Mouse (Mus musculus) hindbrain, embryonic 15.5 days (tissue): ENCODE measurements around the gene Tcap. TPM values are rescaled to one million over a fixed set of nuclear protein-coding genes. Genes with fewer than 3 reads are reported as not detected.

Experiments used
- ATAC-seq: fragments of 200-750 bp; cut with Nextera tagmentation; 2 replicates; pipeline ENCODE4 v1.8.0; 2017; ENCODE audit warnings: low read depth, moderate number of reproducible peaks, moderate TSS enrichment; ENCODE audit not compliant: low FRiP score
- H3K27ac ChIP-seq: fragments of 300-500 bp; sonication (generic); replicated peaks from 2 replicates; pipeline ENCODE4 v1.5.1; 2015; ENCODE audit warnings: mild to moderate bottlenecking, inconsistent platforms
- H3K27me3 ChIP-seq: fragments of 300-500 bp; sonication (generic); 2 replicates; pipeline ENCODE4 v1.6.1; 2015; ENCODE audit warnings: control low read depth, inconsistent platforms
- H3K36me3 ChIP-seq: fragments of 300-500 bp; sonication (generic); 2 replicates; pipeline ENCODE4 v1.6.1; 2015; ENCODE audit warnings: control low read depth, inconsistent platforms
- H3K4me1 ChIP-seq: fragments of 300-500 bp; sonication (generic); replicated peaks from 2 replicates; pipeline ENCODE4 v1.6.1; 2015; ENCODE audit warnings: control low read depth, inconsistent platforms
- H3K4me2 ChIP-seq: fragments of 300-500 bp; sonication (generic); 2 replicates; pipeline ENCODE4 v1.6.1; 2015; ENCODE audit warnings: moderate library complexity, mild to moderate bottlenecking, inconsistent platforms
- H3K4me3 ChIP-seq: fragments of 300-500 bp; sonication (generic); 2 replicates; pipeline ENCODE4 v1.5.1; 2015; ENCODE audit warnings: mild to moderate bottlenecking, inconsistent platforms
- H3K9ac ChIP-seq: fragments of 300-500 bp; sonication (generic); 2 replicates; pipeline ENCODE4 v1.6.1; 2015; ENCODE audit warnings: inconsistent platforms
- H3K9me3 ChIP-seq: fragments of 300-500 bp; sonication (generic); 2 replicates; pipeline ENCODE4 v1.6.1; 2016; ENCODE audit warnings: control low read depth, inconsistent platforms
- WGBS: fragments of 180-500 bp; shearing (Covaris S2); methylation state at CpG from one replicate; pipeline ENCODE4 v1.1.7; 2015; 5-methylcytosine and 5-hydroxymethylcytosine counted together
- polyA plus RNA-seq: library from polyadenylated mRNA; unstranded; fragments of >200 nt; fragmentation: Nextera tagmentation; extraction: Ambion mirVana; gene quantifications from 2 replicates; pipeline ENCODE4 v1.2.1, GENCODE M21; 2015

The Tcap gene
- polyA plus RNA-seq, 1 experiment from 2014 or later, result not detected

- no peak within 1 kb of the TSS for H3K4me3 ChIP-seq
- H3K4me2 ChIP-seq, result peak within 1 kb of the TSS; percentile 33
- 0 out of 2 replicates have a peak, but pooled peaks cover under 1% of the 10 kb centered on the region for H3K36me3 ChIP-seq
- no peaks in the 10 kb centered on the region for H3K9me3 ChIP-seq
- H3K27me3 ChIP-seq, result peaks cover 34% of the 10 kb centered on the region
- H3K27ac ChIP-seq, result no peak within 1 kb of the TSS
- ATAC-seq, result no peak
- WGBS, result 52% methylated on average over 25 of the region's 25 CpGs
- H3K4me1 ChIP-seq, result 0 out of 2 replicates have a peak, but pooled peaks cover 3% of the 10 kb centered on the region
- no peak within 1 kb of the TSS for H3K9ac ChIP-seq
These were observed 2.3 kb downstream of the Tcap start, which contains the start of gene Pnmt for GRCm38 (mm10) chr11:98385638-98386585. Pnmt (plus strand) TSS chr11:98386450.

- 0 out of 2 replicates have a peak, but pooled peaks cover 3% of the 10 kb centered on the region for H3K4me1 ChIP-seq
- H3K9ac ChIP-seq, result no peak overlapping the region
- H3K27me3 ChIP-seq, result peaks cover 34% of the 10 kb centered on the region
- ATAC-seq, result no peak
- H3K4me3 ChIP-seq, result no peak overlapping the region
- H3K27ac ChIP-seq, result no peak overlapping the region
- WGBS, result 24% methylated on average over 24 of the region's 24 CpGs
- no peaks in the 10 kb centered on the region for H3K9me3 ChIP-seq
- no peaks in the 10 kb centered on the region for H3K36me3 ChIP-seq
- H3K4me2 ChIP-seq, result peak overlapping the region; percentile 33
These were observed 3.0 kb downstream of the Tcap start for GRCm38 (mm10) chr11:98386596-98386995.

GRCm38 (mm10) chr11:98387056-98387577 lies 3.5 kb downstream of the Tcap start:
- Histone ChIP-seq H3K27me3 (peaks cover 34% of the 10 kb centered on the region), H3K4me2 (peak overlapping the region; percentile 33; the same call in 1 of the 2 replicates)

GRCm38 (mm10) chr11:98388282-98388681 lies 4.7 kb downstream of the Tcap start:
- Histone ChIP-seq H3K9ac (no peak overlapping the region), H3K4me1 (peaks cover 4% of the 10 kb centered on the region; the same call in 1 of the 2 replicates), H3K4me3 (no peak overlapping the region), H3K36me3 (no peaks in the 10 kb centered on the region), H3K4me2 (no peak overlapping the region), H3K9me3 (no peaks in the 10 kb centered on the region), H3K27me3 (peaks cover 34% of the 10 kb centered on the region), H3K27ac (no peak overlapping the region)
- no peak for ATAC-seq
- WGBS, result 76% methylated on average over 10 of the region's 10 CpGs

More at GRCm38 (mm10) chr11:98387056-98387577, 3.5 kb downstream of the Tcap start:
- no peak overlapping the region for H3K9ac ChIP-seq
- H3K4me3 ChIP-seq, result no peak overlapping the region
- 0 out of 2 replicates have a peak, but pooled peaks cover 3% of the 10 kb centered on the region for H3K4me1 ChIP-seq
- no peaks in the 10 kb centered on the region for H3K9me3 ChIP-seq
- H3K36me3 ChIP-seq, result no peaks in the 10 kb centered on the region
- no peak overlapping the region for H3K27ac ChIP-seq
- no peak for ATAC-seq
- WGBS, result 61% methylated on average over 14 of the region's 14 CpGs

- ATAC-seq, result no peak
- Histone ChIP-seq H3K27me3 (peaks cover 34% of the 10 kb centered on the region), H3K9ac (no peak overlapping the region)
These were observed 5.7 kb downstream of the Tcap start for GRCm38 (mm10) chr11:98389221-98389780.

GRCm38 (mm10) chr11:98390141-98390540 lies 6.5 kb downstream of the Tcap start:
- H3K27me3 ChIP-seq, result peaks cover 34% of the 10 kb centered on the region
- H3K36me3 ChIP-seq, result no peaks in the 10 kb centered on the region
- no peaks in the 10 kb centered on the region for H3K9me3 ChIP-seq
- no peak overlapping the region for H3K4me3 ChIP-seq
- no peak overlapping the region for H3K27ac ChIP-seq
- no peak for ATAC-seq
- H3K4me2 ChIP-seq, result no peak overlapping the region
- WGBS, result 73% methylated on average over 12 of the region's 12 CpGs
- H3K4me1 ChIP-seq, result peaks cover 8% of the 10 kb centered on the region
- no peak overlapping the region for H3K9ac ChIP-seq

More at GRCm38 (mm10) chr11:98389221-98389780, 5.7 kb downstream of the Tcap start:
- Histone ChIP-seq H3K36me3 (no peaks in the 10 kb centered on the region), H3K4me3 (no peak overlapping the region), H3K4me1 (peaks cover 8% of the 10 kb centered on the region), H3K9me3 (no peaks in the 10 kb centered on the region), H3K4me2 (no peak overlapping the region), H3K27ac (no peak overlapping the region)
- WGBS, result 23% methylated on average over 9 of the region's 9 CpGs

GRCm38 (mm10) chr11:98392034-98392433 lies 8.4 kb downstream of the Tcap start:
- Histone ChIP-seq H3K9me3 (no peaks in the 10 kb centered on the region), H3K4me1 (peaks cover 5% of the 10 kb centered on the region), H3K9ac (no peak overlapping the region), H3K4me2 (no peak overlapping the region), H3K4me3 (no peak overlapping the region), H3K36me3 (no peaks in the 10 kb centered on the region), H3K27me3 (peaks cover 27% of the 10 kb centered on the region), H3K27ac (no peak overlapping the region)
- WGBS, result 20% methylated on average over 7 of the region's 8 CpGs
- ATAC-seq, result no peak

GRCm38 (mm10) chr11:98392645-98393044 lies 9.0 kb downstream of the Tcap start:
- no peak overlapping the region for H3K27ac ChIP-seq
- no peaks in the 10 kb centered on the region for H3K36me3 ChIP-seq
- H3K9ac ChIP-seq, result no peak overlapping the region
- H3K4me2 ChIP-seq, result no peak overlapping the region
- ATAC-seq, result no peak
- H3K27me3 ChIP-seq, result peaks cover 21% of the 10 kb centered on the region
- peaks cover 5% of the 10 kb centered on the region for H3K4me1 ChIP-seq
- WGBS, result 58% methylated on average over 4 of the region's 4 CpGs
- no peak overlapping the region for H3K4me3 ChIP-seq
- H3K9me3 ChIP-seq, result no peaks in the 10 kb centered on the region

- Histone ChIP-seq H3K4me2 (no peak overlapping the region), H3K27ac (no peak overlapping the region), H3K9me3 (no peaks in the 10 kb centered on the region), H3K4me1 (peaks cover 5% of the 10 kb centered on the region), H3K27me3 (peaks cover 16% of the 10 kb centered on the region), H3K9ac (no peak overlapping the region), H3K4me3 (no peak overlapping the region), H3K36me3 (no peaks in the 10 kb centered on the region)
- 72% methylated on average over 6 of the region's 6 CpGs for WGBS
- no peak for ATAC-seq
These were observed 9.7 kb downstream of the Tcap start for GRCm38 (mm10) chr11:98393317-98393716.

GRCm38 (mm10) chr11:98394301-98394700 lies 10.7 kb downstream of the Tcap start:
- no peak overlapping the region for H3K4me3 ChIP-seq
- no peak overlapping the region for H3K9ac ChIP-seq
- no peak overlapping the region for H3K27ac ChIP-seq
- no peak overlapping the region for H3K4me2 ChIP-seq
- 52% methylated on average over 6 of the region's 6 CpGs for WGBS
- no peak for ATAC-seq
- H3K27me3 ChIP-seq, result peaks cover 6% of the 10 kb centered on the region; the same call in 1 of the 2 replicates
- H3K4me1 ChIP-seq, result peaks cover 5% of the 10 kb centered on the region
- H3K9me3 ChIP-seq, result no peaks in the 10 kb centered on the region
- no peaks in the 10 kb centered on the region for H3K36me3 ChIP-seq

- H3K4me1 ChIP-seq, result peaks cover 11% of the 10 kb centered on the region
- no peak overlapping the region for H3K4me3 ChIP-seq
- H3K27me3 ChIP-seq, result peaks cover 3% of the 10 kb centered on the region; the same call in 1 of the 2 replicates
- H3K36me3 ChIP-seq, result no peaks in the 10 kb centered on the region
- H3K9ac ChIP-seq, result no peak overlapping the region
- no peaks in the 10 kb centered on the region for H3K9me3 ChIP-seq
- 59% methylated on average over 4 of the region's 4 CpGs for WGBS
- ATAC-seq, result no peak
- H3K4me2 ChIP-seq, result no peak overlapping the region
- H3K27ac ChIP-seq, result no peak overlapping the region
These were observed 11.4 kb downstream of the Tcap start for GRCm38 (mm10) chr11:98395041-98395440.

- Histone ChIP-seq H3K9ac (no peak overlapping the region), H3K27me3 (no peaks in the 10 kb centered on the region), H3K4me2 (no peak overlapping the region), H3K4me1 (peaks cover 17% of the 10 kb centered on the region), H3K4me3 (no peak overlapping the region), H3K9me3 (no peaks in the 10 kb centered on the region), H3K27ac (no peak overlapping the region), H3K36me3 (no peaks in the 10 kb centered on the region)
- WGBS, result 94% methylated on average over 7 of the region's 7 CpGs
- ATAC-seq, result no peak
These were observed 14.3 kb downstream of the Tcap start for GRCm38 (mm10) chr11:98397946-98398345.
